Mouse (Mus musculus) CH12.LX (cell line): ENCODE measurements at regions not wholly inside any gene's neighbourhood (a gene's known extent, or its start where the extent isn't known, plus 50 kb on each side); places are given as distances from the start of the nearest gene placed in this dataset.

Source experiments
- DNase-seq: peaks from one replicate; pipeline ENCODE4 v3.0.0-alpha.2; 2013; ENCODE audit errors: extremely low read depth
- H3K27ac ChIP-seq: 2 replicates; pipeline ENCODE4 v1.5.1; 2012; ENCODE audit warnings: low read depth, mild to moderate bottlenecking, control low read depth, moderate library complexity; ENCODE audit not compliant: insufficient read depth
- H3K27me3 ChIP-seq: replicated peaks from 2 replicates; pipeline ENCODE3; 2012; ENCODE audit warnings: inconsistent platforms
- H3K36me3 ChIP-seq, 2 experiments: replicated peaks in 1 of 2; 2 replicates each; pipeline versions ENCODE3 to v1.6.1; 2012; ENCODE audit warnings: inconsistent platforms in 1 of 2, low read length in 1 of 2, mild to moderate bottlenecking in 1 of 2, mixed read lengths in 1 of 2, moderate library complexity in 1 of 2; ENCODE audit not compliant: control insufficient read depth in 1 of 2, insufficient read depth in 1 of 2
- H3K4me1 ChIP-seq, 2 experiments: 2 replicates each; pipeline ENCODE4 v1.6.1; 2012; ENCODE audit warnings: inconsistent platforms in 1 of 2, moderate library complexity in 1 of 2; ENCODE audit not compliant: insufficient read depth in 2 of 2, control insufficient read depth in 1 of 2
- H3K4me2 ChIP-seq: 2 replicates; pipeline ENCODE4 v1.6.1; 2012; ENCODE audit warnings: low read depth, mild to moderate bottlenecking, control low read depth; ENCODE audit not compliant: poor library complexity, insufficient read depth, severe bottlenecking
- H3K4me3 ChIP-seq, 3 experiments: fragments of 150-350 bp in 1 of 3; sonication (generic) in 1 of 3; replicated peaks in 1 of 3; 2 replicates each; pipeline versions ENCODE3 to v1.5.1; 2011 to 2012; ENCODE audit warnings: low read depth in 2 of 3, low read length in 2 of 3, mild to moderate bottlenecking in 2 of 3, moderate library complexity in 2 of 3, control low read depth in 1 of 3, improper control_type of control experiment in 1 of 3, inconsistent platforms in 1 of 3, mixed read lengths in 1 of 3; ENCODE audit not compliant: poor library complexity in 1 of 3
- H3K79me2 ChIP-seq: replicated peaks from 2 replicates; pipeline ENCODE4 v1.6.1; 2012; ENCODE audit warnings: mild to moderate bottlenecking, moderate library complexity; ENCODE audit not compliant: control insufficient read depth, poor library complexity, insufficient read depth, severe bottlenecking; ENCODE audit errors: extremely low read depth
- H3K9ac ChIP-seq: 2 replicates; pipeline ENCODE4 v1.6.1; 2012; ENCODE audit warnings: low read depth, mild to moderate bottlenecking, control low read depth, moderate library complexity; ENCODE audit not compliant: insufficient read depth
- H3K9me3 ChIP-seq: replicated peaks from 2 replicates; pipeline ENCODE3; 2012; ENCODE audit warnings: low read length, inconsistent platforms, mixed read lengths
- CHD1 ChIP-seq: IDR thresholded peaks from 2 replicates; pipeline ENCODE4 v1.6.1; 2012; ENCODE audit warnings: low read depth, low read length, improper control_type of control experiment, inconsistent platforms
- CHD2 ChIP-seq: IDR thresholded peaks from 2 replicates; pipeline ENCODE4 v1.6.1; 2011; ENCODE audit warnings: low read length, improper control_type of control experiment
- CTCF ChIP-seq, 2 experiments: IDR thresholded peaks in 1 of 2; conservative IDR thresholded peaks in 1 of 2; 2 replicates each; pipeline ENCODE4 v1.5.1; 2011 to 2012; ENCODE audit warnings: low read depth in 2 of 2, low read length in 2 of 2, improper control_type of control experiment in 1 of 2, inconsistent platforms in 1 of 2, mild to moderate bottlenecking in 1 of 2, moderate library complexity in 1 of 2
- E2F4 ChIP-seq: IDR thresholded peaks from 2 replicates; pipeline ENCODE4 v1.6.1; 2011; ENCODE audit warnings: low read depth, low read length, improper control_type of control experiment; ENCODE audit not compliant: insufficient replicate concordance
- ELF1 ChIP-seq: IDR thresholded peaks from 2 replicates; pipeline ENCODE4 v1.6.1; 2014; ENCODE audit warnings: low read depth, mild to moderate bottlenecking, inconsistent platforms, low read length, improper control_type of control experiment
- EP300 ChIP-seq: IDR thresholded peaks from 2 replicates; pipeline ENCODE4 v1.6.1; 2011; ENCODE audit warnings: low read length, improper control_type of control experiment
- ETS1 ChIP-seq: conservative IDR thresholded peaks from 2 replicates; pipeline ENCODE4 v1.6.1; 2012; ENCODE audit warnings: low read depth, mild to moderate bottlenecking, inconsistent platforms, low read length, improper control_type of control experiment, moderate library complexity
- GABPA ChIP-seq: IDR thresholded peaks from 2 replicates; pipeline ENCODE4 v1.6.1; 2012; ENCODE audit warnings: low read depth, low read length, improper control_type of control experiment, inconsistent platforms; ENCODE audit not compliant: insufficient replicate concordance
- HCFC1 ChIP-seq: IDR thresholded peaks from 2 replicates; pipeline ENCODE4 v1.6.1; 2012; ENCODE audit warnings: low read depth, mild to moderate bottlenecking, inconsistent platforms, low read length, improper control_type of control experiment
- IRF4 ChIP-seq: IDR thresholded peaks from 2 replicates; pipeline ENCODE4 v1.6.1; 2014; ENCODE audit warnings: low read depth, mild to moderate bottlenecking, inconsistent platforms, low read length, improper control_type of control experiment
- JUN ChIP-seq: IDR thresholded peaks from 2 replicates; pipeline ENCODE4 v1.6.1; 2011; ENCODE audit warnings: low read depth, mild to moderate bottlenecking, low read length, improper control_type of control experiment, moderate library complexity; ENCODE audit not compliant: insufficient read depth
- JUND ChIP-seq: conservative IDR thresholded peaks from 2 replicates; pipeline ENCODE4 v1.6.1; 2011; ENCODE audit warnings: low read depth, low read length, improper control_type of control experiment
- KAT2A ChIP-seq: IDR thresholded peaks from 2 replicates; pipeline ENCODE4 v1.6.1; 2012; ENCODE audit warnings: low read length, improper control_type of control experiment, inconsistent platforms; ENCODE audit not compliant: insufficient replicate concordance
- MAX ChIP-seq: IDR thresholded peaks from 2 replicates; pipeline ENCODE4 v1.6.1; 2011; ENCODE audit warnings: low read length, improper control_type of control experiment
- MAZ ChIP-seq: IDR thresholded peaks from 2 replicates; pipeline ENCODE4 v1.6.1; 2012; ENCODE audit warnings: low read depth, mild to moderate bottlenecking, inconsistent platforms, low read length, improper control_type of control experiment, moderate library complexity
- MEF2A ChIP-seq: IDR thresholded peaks from 2 replicates; pipeline ENCODE4 v1.6.1; 2014; ENCODE audit warnings: low read depth, mild to moderate bottlenecking, inconsistent platforms, low read length, improper control_type of control experiment, borderline replicate concordance
- NELFE ChIP-seq: IDR thresholded peaks from 2 replicates; pipeline ENCODE4 v1.6.1; 2011; ENCODE audit warnings: low read depth, low read length, improper control_type of control experiment
- NRF1 ChIP-seq: IDR thresholded peaks from 2 replicates; pipeline ENCODE4 v1.6.1; 2014; ENCODE audit warnings: low read depth, mild to moderate bottlenecking, inconsistent platforms, low read length, improper control_type of control experiment, moderate library complexity
- POLR2AphosphoS2 ChIP-seq: IDR thresholded peaks from 2 replicates; pipeline ENCODE4 v1.6.1; 2011; ENCODE audit warnings: low read depth, low read length, improper control_type of control experiment
- RAD21 ChIP-seq: IDR thresholded peaks from 2 replicates; pipeline ENCODE4 v1.6.1; 2011; ENCODE audit warnings: low read depth, mild to moderate bottlenecking, low read length, improper control_type of control experiment, moderate library complexity
- TCF12 ChIP-seq: IDR thresholded peaks from 2 replicates; pipeline ENCODE4 v1.6.1; 2014; ENCODE audit warnings: low read depth, mild to moderate bottlenecking, inconsistent platforms, low read length, improper control_type of control experiment
- UBTF ChIP-seq: IDR thresholded peaks from 2 replicates; pipeline ENCODE4 v1.6.1; 2012; ENCODE audit warnings: low read depth, mild to moderate bottlenecking, inconsistent platforms, low read length, improper control_type of control experiment, moderate library complexity
- USF2 ChIP-seq: conservative IDR thresholded peaks from 2 replicates; pipeline ENCODE4 v1.6.1; 2011; ENCODE audit warnings: low read depth, low read length, improper control_type of control experiment
- ZKSCAN1 ChIP-seq: IDR thresholded peaks from 2 replicates; pipeline ENCODE4 v1.6.1; 2012; ENCODE audit warnings: low read depth, inconsistent platforms, low read length, improper control_type of control experiment, borderline replicate concordance
- dilution Hi-C: fragments of 300-500 bp; cut with MboI; formaldehyde crosslinking; loops from 2 replicates; pipeline ENCODE4 v1.14.3; 2020; ENCODE audit warnings: low sequenced_read_pairs; ENCODE audit not compliant: extremely low pct_unique_long_range_greater_than_20kb, extremely low pct_ligation_motif_present
- in situ Hi-C: fragments of 300-500 bp; cut with MboI; formaldehyde crosslinking; loops from 3 replicates; pipeline ENCODE4 v1.14.3; 2019; ENCODE audit warnings: low sequenced_read_pairs, low pct_ligation_motif_present, low pct_unique_long_range_greater_than_20kb, mixed read lengths

- Histone ChIP-seq H3K9ac (no peak overlapping the region), H3K27me3 (no peaks in the 10 kb centered on the region), H3K4me3 (no peak overlapping the region), H3K27ac (no peak overlapping the region), H3K4me1 (peaks cover 26 to 44% of the 10 kb centered on the region in 2 experiments), H3K4me2 (peak overlapping the region; percentile 27), H3K9me3 (no peaks in the 10 kb centered on the region), H3K79me2 (no peaks in the 10 kb centered on the region), H3K36me3 (no peaks in the 10 kb centered on the region)
- DNase-seq: peak; percentile 78
- in situ Hi-C loops (no loop called here), dilution Hi-C loops (no loop called here)
- 0 out of 2 replicates have a peak, but pooled peaks have one; percentile 33 for TF ChIP-seq MAZ
- TF ChIP-seq NRF1: no peak
- no peak for TF ChIP-seq NELFE
- TF ChIP-seq KAT2A: no peak
- TF ChIP-seq MEF2A: peak; percentile 55; the same call in 1 of the 2 replicates
- TF ChIP-seq ELF1: no peak
- no peak for TF ChIP-seq CTCF (conservative IDR thresholded peaks at IDR 0.05 in 1 of 2, IDR thresholded peaks at IDR 0.05 in 1 of 2; ENCODE audit: low read depth in 2 of 2, low read length in 2 of 2)
- TF ChIP-seq JUN: no peak; the same call in 1 of the 2 replicates
- no peak for TF ChIP-seq CHD1
- no peak for TF ChIP-seq POLR2AphosphoS2
- peak; percentile 57; the same call in 1 of the 2 replicates for TF ChIP-seq CHD2
- TF ChIP-seq EP300: peak; percentile 72
- no peak for TF ChIP-seq MAX
- no peak for TF ChIP-seq USF2
- peak; percentile 64 for TF ChIP-seq IRF4
- TF ChIP-seq ETS1: peak; percentile 69
- TF ChIP-seq GABPA: no peak
- no peak for TF ChIP-seq ZKSCAN1
- TF ChIP-seq E2F4: no peak
- no peak for TF ChIP-seq TCF12
- peak; percentile 56; the same call in 1 of the 2 replicates for TF ChIP-seq JUND
Observed at GRCm38 (mm10) chr1:43361455-43361863, 82.9 kb upstream of the Nck2 start.

GRCm38 (mm10) chr1:43362136-43362535 lies 82.2 kb upstream of the Nck2 start:
- Histone ChIP-seq H3K27me3 (no peaks in the 10 kb centered on the region), H3K4me1 (peaks cover 26 to 41% of the 10 kb centered on the region in 2 experiments), H3K9me3 (no peaks in the 10 kb centered on the region), H3K4me2 (no peak overlapping the region; the same call in 1 of the 2 replicates), H3K27ac (no peak overlapping the region), H3K4me3 (no peak overlapping the region), H3K9ac (no peak overlapping the region), H3K79me2 (no peaks in the 10 kb centered on the region), H3K36me3 (no peaks in the 10 kb centered on the region)
- dilution Hi-C loops: no loop called here
- DNase-seq: no peak
- TF ChIP-seq NRF1 (no peak), HCFC1 (no peak), CHD2 (no peak), UBTF (no peak), CTCF (conservative IDR thresholded peaks at IDR 0.05 in 1 of 2, IDR thresholded peaks at IDR 0.05 in 1 of 2; ENCODE audit: low read depth in 2 of 2, low read length in 2 of 2) (no peak), ETS1 (no peak), KAT2A (no peak), CHD1 (no peak), RAD21 (no peak), EP300 (no peak)
- in situ Hi-C loops: no loop called here
